Mouse (Mus musculus): ENCODE results near the gene Mtif3. TPM values are rescaled to one million over a fixed set of nuclear protein-coding genes. Genes with fewer than 3 reads are reported as not detected.
A peak's percentile ranks its signal among the peaks of the same experiment; 100 is the strongest.
"Not testable (repeated sequence)": the region's sequence is repeated elsewhere in the genome, so short reads cannot be mapped to it uniquely, and the experiment has no call there.

The Mtif3 gene
- total and polyA plus RNA-seq, 2 experiments from 2014 or later = 11.7 to 21.1 TPM

DNA sequence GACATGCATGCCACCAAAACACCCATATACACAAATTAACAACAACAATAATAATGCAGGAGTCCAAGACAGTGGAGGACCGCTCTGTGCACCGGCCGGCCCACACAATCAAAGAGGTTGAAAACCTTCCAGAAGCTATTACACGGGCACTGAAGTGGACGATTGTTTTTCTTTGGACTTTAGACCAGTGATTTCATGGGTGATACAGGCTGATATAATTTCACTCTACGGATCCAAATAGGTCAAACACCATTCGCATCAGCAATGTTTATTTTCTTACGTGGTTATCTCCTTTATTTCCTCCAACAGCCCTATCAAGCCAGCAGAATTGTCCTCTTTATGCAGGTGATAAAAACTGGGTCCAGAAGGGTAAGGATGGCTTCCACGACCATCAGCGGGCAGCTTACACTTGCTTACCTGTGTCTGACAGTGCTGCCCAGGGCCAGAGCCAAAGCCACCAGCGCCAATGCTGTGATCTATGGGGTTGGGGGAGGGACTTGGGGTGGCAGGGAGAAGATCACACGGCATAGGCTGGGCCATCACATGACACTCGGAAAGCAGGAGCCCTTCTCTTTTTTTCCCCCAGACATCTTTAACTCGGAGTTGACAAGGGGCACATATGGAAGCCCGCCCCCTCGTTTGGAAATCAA is 31.6 kb downstream of the Mtif3 start:
- Histone ChIP-seq H3K4me1 (ENCODE audit: insufficient read depth, low read length) (no peaks in the 10 kb centered on the region), H3K9ac (replicated peaks; ENCODE audit: low read length) (no peak overlapping the region), H3K4me3 (ENCODE audit: low read length) (no peak overlapping the region), H3K36me3 (ENCODE audit: insufficient read depth, low read length) (no peaks in the 10 kb centered on the region), H3K27ac (no peak overlapping the region), H3K27me3 (ENCODE audit: insufficient read depth, low read length) (no peaks in the 10 kb centered on the region), H3K9me3 (ENCODE audit: low read length) (no peaks in the 10 kb centered on the region), H3K4me2 (ENCODE audit: low read depth, low read length) (no peak overlapping the region)
- WGBS = 76% methylated on average over 16 of the region's 16 CpGs
- DNase-seq (ENCODE audit: low spot score) (no peak), ATAC-seq (no peak)
- no peak for TF ChIP-seq CTCF (IDR thresholded peaks at IDR 0.05; ENCODE audit: low read depth)

DNA sequence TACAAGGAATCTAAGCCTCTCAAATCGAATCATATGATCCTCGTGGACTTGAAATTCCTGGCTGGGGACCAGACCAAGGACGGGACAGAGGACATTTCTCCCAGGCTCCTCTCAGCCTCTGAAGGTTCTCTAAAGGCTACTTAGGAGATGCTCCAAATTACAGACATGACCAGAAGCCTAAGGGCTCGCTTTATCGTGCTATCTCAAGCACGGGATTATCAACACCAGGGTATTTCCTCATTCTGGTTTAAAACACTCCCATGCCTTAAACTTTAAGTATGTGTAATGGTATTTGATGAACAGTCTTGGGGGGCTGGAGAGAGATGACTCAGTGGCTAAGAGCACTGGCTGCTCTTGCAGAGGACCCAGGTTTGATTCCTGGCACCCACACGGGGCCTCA is 32.2 kb downstream of the Mtif3 start:
- no peak for DNase-seq (ENCODE audit: low spot score)
- 88% methylated on average over 7 of the region's 7 CpGs for WGBS
- Histone ChIP-seq H3K9me3 (ENCODE audit: low read length) (no peaks in the 10 kb centered on the region), H3K9ac (replicated peaks; ENCODE audit: low read length) (no peak overlapping the region), H3K36me3 (ENCODE audit: insufficient read depth, low read length) (no peaks in the 10 kb centered on the region), H3K4me3 (ENCODE audit: low read length) (no peak overlapping the region), H3K4me1 (ENCODE audit: insufficient read depth, low read length) (no peaks in the 10 kb centered on the region), H3K4me2 (ENCODE audit: low read depth, low read length) (no peak overlapping the region), H3K27me3 (ENCODE audit: insufficient read depth, low read length) (no peaks in the 10 kb centered on the region), H3K27ac (no peak overlapping the region)
- no peak for TF ChIP-seq CTCF (IDR thresholded peaks at IDR 0.05; ENCODE audit: low read depth)
- ATAC-seq = no peak

DNA sequence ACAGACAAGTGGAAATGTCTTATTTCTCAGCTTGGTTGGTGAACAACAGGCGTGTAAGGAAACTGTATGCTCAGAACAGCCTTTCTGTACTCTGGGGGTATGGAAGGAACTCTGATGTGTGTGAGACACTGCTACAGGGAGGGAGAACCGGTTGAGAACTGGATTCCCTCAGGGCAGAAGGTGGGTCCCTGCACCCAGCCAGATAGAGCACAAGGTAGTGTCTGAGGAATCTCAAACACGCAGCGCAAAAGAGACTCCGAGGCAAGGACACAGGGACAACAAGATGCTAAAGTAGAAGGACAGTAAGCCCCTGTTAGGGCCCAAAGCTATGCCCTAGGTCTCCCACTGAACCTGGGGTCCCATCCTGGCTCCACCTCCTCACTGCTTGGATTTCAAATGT is 36.9 kb downstream of the Mtif3 start:
- ATAC-seq (no peak), DNase-seq (ENCODE audit: low spot score) (no peak)
- Histone ChIP-seq H3K4me1 (ENCODE audit: insufficient read depth, low read length) (no peaks in the 10 kb centered on the region), H3K4me3 (ENCODE audit: low read length) (no peak overlapping the region), H3K27me3 (ENCODE audit: insufficient read depth, low read length) (no peaks in the 10 kb centered on the region), H3K4me2 (ENCODE audit: low read depth, low read length) (no peak overlapping the region), H3K27ac (no peak overlapping the region), H3K36me3 (ENCODE audit: insufficient read depth, low read length) (no peaks in the 10 kb centered on the region), H3K9ac (replicated peaks; ENCODE audit: low read length) (no peak overlapping the region), H3K9me3 (ENCODE audit: low read length) (no peaks in the 10 kb centered on the region)
- 89% methylated on average over 5 of the region's 5 CpGs for WGBS
- no peak for TF ChIP-seq CTCF (IDR thresholded peaks at IDR 0.05; ENCODE audit: low read depth)

DNA sequence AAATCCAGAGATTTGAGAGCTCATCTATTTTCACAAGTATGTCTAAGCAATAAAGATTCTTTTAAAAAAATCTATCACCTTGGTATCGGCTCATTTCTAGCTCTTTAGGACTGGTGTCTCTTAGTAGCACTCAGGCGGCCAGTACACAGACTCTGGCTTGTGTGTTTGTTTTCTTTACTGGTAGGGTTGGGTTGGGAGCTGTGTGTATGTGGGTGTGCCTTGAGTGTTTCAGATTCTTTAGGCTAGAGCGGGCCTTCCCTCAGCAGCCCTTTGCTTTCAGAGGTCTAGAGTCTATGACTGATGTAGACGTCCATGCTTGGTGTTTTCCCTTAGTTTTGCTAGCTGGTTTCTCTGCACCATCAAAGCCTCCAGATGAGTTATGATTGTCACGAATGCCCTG is 40.1 kb downstream of the Mtif3 start:
- H3K36me3 ChIP-seq (ENCODE audit: insufficient read depth, low read length) = no peaks in the 10 kb centered on the region
- DNase-seq (ENCODE audit: low spot score) (no peak), ATAC-seq (no peak)
- H3K9me3 ChIP-seq (ENCODE audit: low read length) = no peaks in the 10 kb centered on the region
- H3K4me2 ChIP-seq (ENCODE audit: low read depth, low read length) = no peak overlapping the region
- no peak for TF ChIP-seq CTCF (IDR thresholded peaks at IDR 0.05; ENCODE audit: low read depth)
- H3K9ac ChIP-seq (replicated peaks; ENCODE audit: low read length) = no peak overlapping the region
- H3K4me1 ChIP-seq (ENCODE audit: insufficient read depth, low read length) = no peaks in the 10 kb centered on the region
- 85% methylated on average over 5 of the region's 5 CpGs for WGBS
- H3K27me3 ChIP-seq (ENCODE audit: insufficient read depth, low read length) = no peaks in the 10 kb centered on the region
- no peak overlapping the region for H3K27ac ChIP-seq
- no peak overlapping the region for H3K4me3 ChIP-seq (ENCODE audit: low read length)

DNA sequence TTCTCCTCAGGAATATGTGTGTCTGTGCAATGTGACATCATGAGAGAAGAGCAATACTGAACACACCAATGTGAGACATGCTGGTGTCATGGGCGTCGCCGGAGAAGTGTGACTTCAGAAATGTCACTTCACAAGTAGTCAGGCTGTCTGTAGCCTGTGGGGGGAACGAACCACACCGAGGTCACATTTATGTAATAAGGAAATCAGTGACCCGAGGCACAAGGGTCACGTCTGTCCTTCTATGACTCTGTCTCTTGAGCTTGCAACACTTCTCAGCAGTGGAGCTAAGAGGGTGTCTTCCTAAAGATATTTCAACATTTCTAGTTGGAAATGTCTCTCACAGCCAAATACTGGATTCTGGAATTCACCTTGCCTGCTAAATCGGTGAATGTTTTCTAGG is 42.4 kb downstream of the Mtif3 start:
- no peak for TF ChIP-seq CTCF (IDR thresholded peaks at IDR 0.05; ENCODE audit: low read depth)
- WGBS = 35% methylated on average over 8 of the region's 8 CpGs

DNA sequence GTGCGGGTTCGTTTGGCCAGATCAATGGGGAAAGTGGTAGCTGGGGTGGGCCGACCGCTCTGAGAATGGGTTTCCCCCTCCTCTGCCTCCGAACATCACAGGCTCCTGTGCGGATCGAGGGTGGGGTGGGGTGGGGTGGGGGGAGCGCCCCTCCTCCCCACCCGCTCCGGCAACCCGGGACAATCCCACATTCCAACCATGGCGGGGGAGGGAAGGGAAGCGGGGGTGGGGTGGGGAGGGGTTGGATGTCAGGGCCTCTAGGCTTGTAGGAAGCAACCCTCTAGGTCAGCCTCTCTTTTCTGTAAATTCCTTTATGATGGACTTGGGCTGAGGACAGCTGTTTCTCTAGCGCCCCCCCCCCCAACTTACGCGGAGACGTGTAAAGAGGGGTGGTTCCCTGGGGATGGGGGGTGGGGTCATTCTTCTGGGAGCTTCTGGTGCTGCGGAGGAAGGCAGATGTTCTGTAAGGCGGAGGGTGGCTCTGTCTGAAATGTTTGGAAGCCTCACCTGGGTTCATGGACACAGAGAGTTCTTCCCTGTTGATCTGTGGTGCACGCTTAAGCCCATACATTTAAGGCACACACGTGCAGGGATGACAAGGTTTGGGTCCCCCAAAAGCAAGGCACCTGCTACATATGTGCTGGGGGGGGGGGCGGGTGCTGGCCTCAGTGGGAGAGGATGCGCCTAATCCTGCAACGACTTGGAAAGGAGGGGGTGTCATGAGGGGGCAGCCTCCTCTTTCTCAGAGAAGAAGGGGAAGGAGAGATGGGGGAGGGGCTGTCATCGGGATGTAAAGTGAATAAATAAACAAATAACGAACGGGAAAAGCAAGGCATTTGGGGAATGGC is 43.1 kb downstream of the Mtif3 start:
- Histone ChIP-seq H3K4me2 (ENCODE audit: low read depth, low read length) (peak overlapping the region; percentile 54), H3K9ac (replicated peaks; ENCODE audit: low read length) (0 out of 2 replicates have a peak overlapping the region, but pooled peaks have one; percentile 28), H3K27me3 (ENCODE audit: insufficient read depth, low read length) (no peaks in the 10 kb centered on the region), H3K27ac (no peak overlapping the region), H3K4me1 (ENCODE audit: insufficient read depth, low read length) (no peaks in the 10 kb centered on the region), H3K36me3 (ENCODE audit: insufficient read depth, low read length) (no peaks in the 10 kb centered on the region), H3K9me3 (ENCODE audit: low read length) (no peaks in the 10 kb centered on the region), H3K4me3 (ENCODE audit: low read length) (peak overlapping the region; percentile 18)
- 6% methylated on average over 23 of the region's 27 CpGs for WGBS
- TF ChIP-seq CTCF (IDR thresholded peaks at IDR 0.05; ENCODE audit: low read depth) = no peak
- DNase-seq (ENCODE audit: low spot score) = no peak
- peak; percentile 53; the same call in 1 of the 2 replicates for ATAC-seq

More for the DNA sequence above, 42.4 kb downstream of the Mtif3 start:
- H3K36me3 ChIP-seq (ENCODE audit: insufficient read depth, low read length) = no peaks in the 10 kb centered on the region
- no peaks in the 10 kb centered on the region for H3K4me1 ChIP-seq (ENCODE audit: insufficient read depth, low read length)
- ATAC-seq = no peak
- no peaks in the 10 kb centered on the region for H3K27me3 ChIP-seq (ENCODE audit: insufficient read depth, low read length)
- peak overlapping the region; percentile 54 for H3K4me2 ChIP-seq (ENCODE audit: low read depth, low read length)
- no peak overlapping the region for H3K9ac ChIP-seq (replicated peaks; ENCODE audit: low read length)
- no peak overlapping the region for H3K27ac ChIP-seq
- H3K4me3 ChIP-seq (ENCODE audit: low read length) = no peak overlapping the region
- no peaks in the 10 kb centered on the region for H3K9me3 ChIP-seq (ENCODE audit: low read length)
- no peak for DNase-seq (ENCODE audit: low spot score)

DNA sequence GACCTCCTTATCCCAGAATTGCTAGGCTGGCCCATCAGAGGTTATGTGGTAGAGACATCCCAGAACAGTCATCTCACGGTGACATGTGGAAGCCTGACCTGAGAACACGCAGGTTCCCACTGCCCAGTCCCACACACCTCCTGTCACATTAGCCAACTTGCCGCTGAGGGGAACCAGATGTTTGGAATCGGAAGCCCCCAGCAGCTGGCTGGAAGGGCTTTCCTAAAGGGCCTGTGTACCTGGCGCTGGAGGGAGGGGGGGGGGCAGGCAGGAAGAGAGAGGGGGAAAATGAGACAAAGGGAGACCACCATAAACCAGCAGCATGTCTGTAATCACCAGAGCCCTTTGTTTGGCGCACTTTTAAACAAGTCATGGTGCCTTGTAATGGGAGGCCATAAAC is 43.7 kb downstream of the Mtif3 start:
- Histone ChIP-seq H3K4me2 (ENCODE audit: low read depth, low read length) (peak overlapping the region; percentile 54), H3K4me3 (ENCODE audit: low read length) (no peak overlapping the region), H3K27ac (no peak overlapping the region), H3K9ac (replicated peaks; ENCODE audit: low read length) (no peak overlapping the region), H3K9me3 (ENCODE audit: low read length) (no peaks in the 10 kb centered on the region), H3K4me1 (ENCODE audit: insufficient read depth, low read length) (no peaks in the 10 kb centered on the region), H3K36me3 (ENCODE audit: insufficient read depth, low read length) (no peaks in the 10 kb centered on the region), H3K27me3 (ENCODE audit: insufficient read depth, low read length) (no peaks in the 10 kb centered on the region)
- ATAC-seq (no peak), DNase-seq (ENCODE audit: low spot score) (no peak)
- 31% methylated on average over 6 of the region's 6 CpGs for WGBS
- TF ChIP-seq CTCF (IDR thresholded peaks at IDR 0.05; ENCODE audit: low read depth) = no peak

DNA sequence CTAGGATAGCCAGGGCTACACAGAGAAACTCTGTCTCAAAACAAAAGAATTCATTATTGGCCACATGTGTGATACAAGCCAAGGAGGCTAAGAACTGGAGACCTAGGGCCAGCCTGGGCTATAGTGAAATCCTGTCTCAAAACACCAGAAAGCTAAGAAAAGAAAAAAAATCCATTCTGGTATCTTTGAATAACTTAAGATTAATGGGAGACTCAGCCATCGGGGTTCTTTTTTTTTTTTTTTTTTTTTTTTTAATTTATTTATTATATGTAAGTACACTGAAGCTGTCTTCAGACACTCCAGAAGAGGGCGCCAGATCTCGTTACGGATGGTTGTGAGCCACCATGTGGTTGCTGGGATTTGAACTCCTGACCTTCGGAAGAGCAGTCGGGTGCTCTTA is 46.2 kb downstream of the Mtif3 start:
- H3K27ac ChIP-seq; H3K4me1 ChIP-seq (ENCODE audit: insufficient read depth, low read length); H3K4me2 ChIP-seq (ENCODE audit: low read depth, low read length); DNase-seq (ENCODE audit: low spot score); H3K9me3 ChIP-seq (ENCODE audit: low read length); H3K4me3 ChIP-seq (ENCODE audit: low read length); H3K27me3 ChIP-seq (ENCODE audit: insufficient read depth, low read length); H3K9ac ChIP-seq (replicated peaks; ENCODE audit: low read length); ATAC-seq; H3K36me3 ChIP-seq (ENCODE audit: insufficient read depth, low read length): not testable (repeated sequence)
- WGBS = 77% methylated on average over 5 of the region's 6 CpGs
